Mouse (Mus musculus): ENCODE data around the gene Zfp653.

DNA sequence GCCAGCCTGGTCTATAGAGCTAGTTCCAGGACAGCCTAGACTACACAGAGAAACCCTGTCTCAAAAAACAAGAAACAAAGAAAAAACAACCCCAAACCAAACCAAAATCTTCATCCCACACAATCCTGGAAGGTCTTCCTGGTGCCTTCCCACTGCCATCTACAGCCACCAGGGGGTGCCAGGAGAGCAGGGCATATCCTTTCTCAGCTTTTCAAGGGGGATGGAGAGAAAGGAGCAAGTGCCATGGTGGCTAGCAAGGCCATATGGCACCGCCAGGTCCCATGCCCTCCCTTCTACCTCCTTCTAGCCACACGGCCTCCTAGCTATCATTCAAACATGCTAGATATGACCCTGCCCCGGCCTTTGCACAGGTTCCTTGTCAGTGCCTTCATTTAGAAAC, 4.7 kb downstream of the Zfp653 start:
- TF ChIP-seq GATA1 (IDR thresholded peaks at IDR 0.05; ENCODE audit: borderline replicate concordance, low read length) = no peak
- no peak for TF ChIP-seq FLI1 (IDR thresholded peaks at IDR 0.05; ENCODE audit: low read length)
